Mouse (Mus musculus) kidney, adult 2 months (tissue): ENCODE data around the gene Borcs5. TPM values are rescaled to one million over a fixed set of nuclear protein-coding genes. Genes with fewer than 3 reads are reported as not detected.

Experiments used
- DNase-seq: peaks from one replicate; pipeline ENCODE4 v3.0.0; 2021
- H3K27ac ChIP-seq: fragments of 200-500 bp; 2 replicates; pipeline ENCODE4 v1.5.1; 2012; ENCODE audit warnings: low read depth, low read length, control low read depth, inconsistent platforms; ENCODE audit not compliant: insufficient read depth
- H3K27me3 ChIP-seq: fragments of 200-500 bp; replicated peaks from 2 replicates; pipeline ENCODE4 v1.6.1; 2012; ENCODE audit warnings: mild to moderate bottlenecking, moderate library complexity, low read length, inconsistent platforms; ENCODE audit not compliant: control insufficient read depth, insufficient read depth
- H3K36me3 ChIP-seq: fragments of 200-500 bp; 2 replicates; pipeline ENCODE4 v1.6.1; 2012; ENCODE audit warnings: mild to moderate bottlenecking, moderate library complexity, low read length, inconsistent platforms; ENCODE audit not compliant: control insufficient read depth, insufficient read depth
- H3K4me1 ChIP-seq: fragments of 200-500 bp; 2 replicates; pipeline ENCODE4 v1.6.1; 2011; ENCODE audit warnings: low read length; ENCODE audit not compliant: control insufficient read depth, insufficient read depth
- H3K4me3 ChIP-seq: fragments of 200-500 bp; 2 replicates; pipeline ENCODE4 v1.5.1; 2011; ENCODE audit warnings: mild to moderate bottlenecking, low read depth, low read length, control low read depth; ENCODE audit not compliant: insufficient read depth
- CTCF ChIP-seq: fragments of 200-500 bp; conservative IDR thresholded peaks from 2 replicates; pipeline ENCODE4 v1.5.1; 2011; ENCODE audit warnings: low read depth, mild to moderate bottlenecking, control low read depth, low read length, moderate library complexity, mixed read lengths; ENCODE audit not compliant: insufficient read depth, insufficient read length
- POLR2A ChIP-seq: fragments of 200-500 bp; IDR thresholded peaks from one replicate; pipeline ENCODE4 v1.6.1; 2011; ENCODE audit warnings: low read depth, low read length, control low read depth
- whole genome bisulfite sequencing: fragments of 180-500 bp; shearing (Covaris S2); methylation state at CpG from one replicate; pipeline ENCODE4 v1.1.7; 2018; 5-methylcytosine and 5-hydroxymethylcytosine counted together
- polyA plus RNA-seq: library from polyadenylated mRNA; depleted of rRNA; stranded (reverse); fragments of >200 nt; gene quantifications from 2 replicates; pipeline ENCODE4 v1.2.3, GENCODE M21; 2012

Borcs5 gene
- polyA plus RNA-seq, 1 experiment: 14.5 TPM

GRCm38 (mm10) chr6:134602371-134603003 is 36.8 kb upstream of the Borcs5 start:
- peaks cover 18% of the 10 kb centered on the region; the same call in 1 of the 2 replicates for H3K4me1 ChIP-seq
- no peak for TF ChIP-seq POLR2A
- TF ChIP-seq CTCF: no peak
- H3K36me3 ChIP-seq: no peaks in the 10 kb centered on the region
- no peak overlapping the region for H3K4me3 ChIP-seq
- H3K27ac ChIP-seq: peak overlapping the region; percentile 80
- DNase-seq: peak; percentile 81
- 16% methylated on average over 10 of the region's 10 CpGs for whole genome bisulfite sequencing
- no peaks in the 10 kb centered on the region for H3K27me3 ChIP-seq

- 97% methylated on average over 3 of the region's 3 CpGs for WGBS
- no peaks in the 10 kb centered on the region for H3K27me3 ChIP-seq
- no peak for DNase-seq
- H3K27ac ChIP-seq: no peak overlapping the region
- no peaks in the 10 kb centered on the region for H3K36me3 ChIP-seq
- H3K4me3 ChIP-seq: no peak overlapping the region
- peaks cover 14% of the 10 kb centered on the region; the same call in 1 of the 2 replicates for H3K4me1 ChIP-seq
- TF ChIP-seq POLR2A (no peak), CTCF (no peak)
Measured at GRCm38 (mm10) chr6:134605196-134605595, 34.1 kb upstream of the Borcs5 start.

GRCm38 (mm10) chr6:134606540-134606939 is 32.8 kb upstream of the Borcs5 start:
- H3K27ac ChIP-seq: peak overlapping the region; percentile 80
- H3K4me1 ChIP-seq: peaks cover 12% of the 10 kb centered on the region; the same call in 1 of the 2 replicates
- H3K4me3 ChIP-seq: no peak overlapping the region
- 25% methylated on average over 6 of the region's 6 CpGs for WGBS
- DNase-seq: peak; percentile 89
- H3K36me3 ChIP-seq: no peaks in the 10 kb centered on the region
- no peaks in the 10 kb centered on the region for H3K27me3 ChIP-seq
- TF ChIP-seq CTCF (no peak), POLR2A (no peak)

- Histone ChIP-seq H3K4me3 (no peak overlapping the region), H3K27me3 (no peaks in the 10 kb centered on the region), H3K36me3 (no peaks in the 10 kb centered on the region), H3K4me1 (peaks cover 12% of the 10 kb centered on the region; the same call in 1 of the 2 replicates), H3K27ac (peak overlapping the region; percentile 80)
- TF ChIP-seq CTCF: peak; percentile 70
- TF ChIP-seq POLR2A: no peak
- WGBS: 28% methylated on average over 9 of the region's 9 CpGs
- DNase-seq: peak; percentile 77
Measured at GRCm38 (mm10) chr6:134606949-134607746, 32.2 kb upstream of the Borcs5 start.

- peaks cover 12% of the 10 kb centered on the region; the same call in 1 of the 2 replicates for H3K4me1 ChIP-seq
- no peak overlapping the region for H3K4me3 ChIP-seq
- no peaks in the 10 kb centered on the region for H3K27me3 ChIP-seq
- no peak overlapping the region for H3K27ac ChIP-seq
- no peak for DNase-seq
- H3K36me3 ChIP-seq: no peaks in the 10 kb centered on the region
- TF ChIP-seq POLR2A: no peak
- no peak for TF ChIP-seq CTCF
- 90% methylated on average over 9 of the region's 9 CpGs for WGBS
Measured at GRCm38 (mm10) chr6:134610380-134610779, 28.9 kb upstream of the Borcs5 start.

GRCm38 (mm10) chr6:134611896-134612295 is 27.4 kb upstream of the Borcs5 start:
- Histone ChIP-seq H3K27ac (no peak overlapping the region), H3K27me3 (no peaks in the 10 kb centered on the region), H3K36me3 (no peaks in the 10 kb centered on the region), H3K4me1 (peaks cover 4% of the 10 kb centered on the region; the same call in 1 of the 2 replicates), H3K4me3 (no peak overlapping the region)
- DNase-seq: no peak
- TF ChIP-seq CTCF: no peak
- no peak for TF ChIP-seq POLR2A
- 86% methylated on average over 13 of the region's 13 CpGs for WGBS

- DNase-seq: no peak
- H3K27ac ChIP-seq: no peak overlapping the region
- WGBS: 53% methylated on average over 4 of the region's 4 CpGs
- H3K4me3 ChIP-seq: no peak overlapping the region
- TF ChIP-seq CTCF (no peak), POLR2A (no peak)
- H3K36me3 ChIP-seq: no peaks in the 10 kb centered on the region
- H3K4me1 ChIP-seq: no peaks in the 10 kb centered on the region
- no peaks in the 10 kb centered on the region for H3K27me3 ChIP-seq
Measured at GRCm38 (mm10) chr6:134614322-134614721, 25.0 kb upstream of the Borcs5 start.
